Mouse (Mus musculus): ENCODE data around the gene Sufu.

DNA sequence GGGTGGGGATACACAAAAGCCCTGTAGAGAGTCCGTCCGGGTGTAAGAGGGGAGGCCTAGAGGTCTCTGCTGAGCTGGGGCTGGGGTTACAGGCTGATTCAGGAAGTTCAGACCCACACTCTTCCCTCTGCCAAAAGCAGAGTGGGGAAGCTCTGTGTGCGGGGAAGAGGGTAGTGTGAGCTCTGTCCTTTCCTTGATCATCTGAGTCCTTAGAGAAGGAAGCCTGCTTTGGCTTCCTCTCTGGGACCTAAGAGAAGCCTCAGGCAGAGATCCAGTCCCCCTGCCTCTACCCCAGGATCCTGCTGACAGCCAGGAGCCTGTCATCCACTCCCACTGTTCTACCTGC, 109.6 kb downstream of the Sufu start:
- TF ChIP-seq CTCF (IDR thresholded peaks at IDR 0.05; ENCODE audit: low read depth, low read length): no peak
- TF ChIP-seq POLR2AphosphoS5 (IDR thresholded peaks at IDR 0.05; ENCODE audit: insufficient replicate concordance, low read depth, low read length): no peak
- no peak for TF ChIP-seq GATA1 (IDR thresholded peaks at IDR 0.05; ENCODE audit: borderline replicate concordance, low read length)
